Mouse (Mus musculus) CH12.LX (cell line): ENCODE measurements at regions not wholly inside any gene's neighbourhood (a gene's known extent, or its start where the extent isn't known, plus 50 kb on each side); places are given as distances from the start of the nearest gene placed in this dataset.

ENCODE experiments used
- DNase-seq: peaks from one replicate; pipeline ENCODE4 v3.0.0-alpha.2; 2013; ENCODE audit errors: extremely low read depth
- H3K27ac ChIP-seq: 2 replicates; pipeline ENCODE4 v1.5.1; 2012; ENCODE audit warnings: low read depth, mild to moderate bottlenecking, control low read depth, moderate library complexity; ENCODE audit not compliant: insufficient read depth
- H3K27me3 ChIP-seq: replicated peaks from 2 replicates; pipeline ENCODE3; 2012; ENCODE audit warnings: inconsistent platforms
- H3K36me3 ChIP-seq, 2 experiments: replicated peaks in 1 of 2; 2 replicates each; pipeline versions ENCODE3 to v1.6.1; 2012; ENCODE audit warnings: inconsistent platforms in 1 of 2, low read length in 1 of 2, mild to moderate bottlenecking in 1 of 2, mixed read lengths in 1 of 2, moderate library complexity in 1 of 2; ENCODE audit not compliant: control insufficient read depth in 1 of 2, insufficient read depth in 1 of 2
- H3K4me1 ChIP-seq, 2 experiments: 2 replicates each; pipeline ENCODE4 v1.6.1; 2012; ENCODE audit warnings: inconsistent platforms in 1 of 2, moderate library complexity in 1 of 2; ENCODE audit not compliant: insufficient read depth in 2 of 2, control insufficient read depth in 1 of 2
- H3K4me2 ChIP-seq: 2 replicates; pipeline ENCODE4 v1.6.1; 2012; ENCODE audit warnings: low read depth, mild to moderate bottlenecking, control low read depth; ENCODE audit not compliant: poor library complexity, insufficient read depth, severe bottlenecking
- H3K4me3 ChIP-seq, 3 experiments: fragments of 150-350 bp in 1 of 3; sonication (generic) in 1 of 3; replicated peaks in 1 of 3; 2 replicates each; pipeline versions ENCODE3 to v1.5.1; 2011 to 2012; ENCODE audit warnings: low read depth in 2 of 3, low read length in 2 of 3, mild to moderate bottlenecking in 2 of 3, moderate library complexity in 2 of 3, control low read depth in 1 of 3, improper control_type of control experiment in 1 of 3, inconsistent platforms in 1 of 3, mixed read lengths in 1 of 3; ENCODE audit not compliant: poor library complexity in 1 of 3
- H3K79me2 ChIP-seq: replicated peaks from 2 replicates; pipeline ENCODE4 v1.6.1; 2012; ENCODE audit warnings: mild to moderate bottlenecking, moderate library complexity; ENCODE audit not compliant: control insufficient read depth, poor library complexity, insufficient read depth, severe bottlenecking; ENCODE audit errors: extremely low read depth
- H3K9ac ChIP-seq: 2 replicates; pipeline ENCODE4 v1.6.1; 2012; ENCODE audit warnings: low read depth, mild to moderate bottlenecking, control low read depth, moderate library complexity; ENCODE audit not compliant: insufficient read depth
- H3K9me3 ChIP-seq: replicated peaks from 2 replicates; pipeline ENCODE3; 2012; ENCODE audit warnings: low read length, inconsistent platforms, mixed read lengths
- CHD1 ChIP-seq: IDR thresholded peaks from 2 replicates; pipeline ENCODE4 v1.6.1; 2012; ENCODE audit warnings: low read depth, low read length, improper control_type of control experiment, inconsistent platforms
- ELF1 ChIP-seq: IDR thresholded peaks from 2 replicates; pipeline ENCODE4 v1.6.1; 2014; ENCODE audit warnings: low read depth, mild to moderate bottlenecking, inconsistent platforms, low read length, improper control_type of control experiment
- GABPA ChIP-seq: IDR thresholded peaks from 2 replicates; pipeline ENCODE4 v1.6.1; 2012; ENCODE audit warnings: low read depth, low read length, improper control_type of control experiment, inconsistent platforms; ENCODE audit not compliant: insufficient replicate concordance
- HCFC1 ChIP-seq: IDR thresholded peaks from 2 replicates; pipeline ENCODE4 v1.6.1; 2012; ENCODE audit warnings: low read depth, mild to moderate bottlenecking, inconsistent platforms, low read length, improper control_type of control experiment
- JUN ChIP-seq: IDR thresholded peaks from 2 replicates; pipeline ENCODE4 v1.6.1; 2011; ENCODE audit warnings: low read depth, mild to moderate bottlenecking, low read length, improper control_type of control experiment, moderate library complexity; ENCODE audit not compliant: insufficient read depth
- KAT2A ChIP-seq: IDR thresholded peaks from 2 replicates; pipeline ENCODE4 v1.6.1; 2012; ENCODE audit warnings: low read length, improper control_type of control experiment, inconsistent platforms; ENCODE audit not compliant: insufficient replicate concordance
- MAX ChIP-seq: IDR thresholded peaks from 2 replicates; pipeline ENCODE4 v1.6.1; 2011; ENCODE audit warnings: low read length, improper control_type of control experiment
- MYC ChIP-seq: IDR thresholded peaks from 2 replicates; pipeline ENCODE4 v1.6.1; 2011; ENCODE audit warnings: low read depth, mild to moderate bottlenecking, improper control_type of control experiment, low read length
- NELFE ChIP-seq: IDR thresholded peaks from 2 replicates; pipeline ENCODE4 v1.6.1; 2011; ENCODE audit warnings: low read depth, low read length, improper control_type of control experiment
- POLR2A ChIP-seq: IDR thresholded peaks from 2 replicates; pipeline ENCODE4 v1.6.1; 2011; ENCODE audit warnings: low read depth, mild to moderate bottlenecking, improper control_type of control experiment, low read length
- POLR2AphosphoS2 ChIP-seq: IDR thresholded peaks from 2 replicates; pipeline ENCODE4 v1.6.1; 2011; ENCODE audit warnings: low read depth, low read length, improper control_type of control experiment
- SMC3 ChIP-seq: IDR thresholded peaks from 2 replicates; pipeline ENCODE4 v1.6.1; 2011; ENCODE audit warnings: low read depth, low read length, improper control_type of control experiment
- UBTF ChIP-seq: IDR thresholded peaks from 2 replicates; pipeline ENCODE4 v1.6.1; 2012; ENCODE audit warnings: low read depth, mild to moderate bottlenecking, inconsistent platforms, low read length, improper control_type of control experiment, moderate library complexity
- USF1 ChIP-seq: IDR thresholded peaks from 2 replicates; pipeline ENCODE4 v1.6.1; 2014; ENCODE audit warnings: low read depth, mild to moderate bottlenecking, inconsistent platforms, low read length, improper control_type of control experiment
- USF2 ChIP-seq: conservative IDR thresholded peaks from 2 replicates; pipeline ENCODE4 v1.6.1; 2011; ENCODE audit warnings: low read depth, low read length, improper control_type of control experiment
- ZMIZ1 ChIP-seq: IDR thresholded peaks from 2 replicates; pipeline ENCODE4 v1.6.1; 2012; ENCODE audit warnings: low read depth, mild to moderate bottlenecking, inconsistent platforms, low read length, improper control_type of control experiment
- ZNF384 ChIP-seq: IDR thresholded peaks from 2 replicates; pipeline ENCODE4 v1.6.1; 2012; ENCODE audit warnings: low read depth, low read length, improper control_type of control experiment, inconsistent platforms
- dilution Hi-C: fragments of 300-500 bp; cut with MboI; formaldehyde crosslinking; loops from 2 replicates; pipeline ENCODE4 v1.14.3; 2020; ENCODE audit warnings: low sequenced_read_pairs; ENCODE audit not compliant: extremely low pct_unique_long_range_greater_than_20kb, extremely low pct_ligation_motif_present
- in situ Hi-C: fragments of 300-500 bp; cut with MboI; formaldehyde crosslinking; loops from 3 replicates; pipeline ENCODE4 v1.14.3; 2019; ENCODE audit warnings: low sequenced_read_pairs, low pct_ligation_motif_present, low pct_unique_long_range_greater_than_20kb, mixed read lengths

DNA sequence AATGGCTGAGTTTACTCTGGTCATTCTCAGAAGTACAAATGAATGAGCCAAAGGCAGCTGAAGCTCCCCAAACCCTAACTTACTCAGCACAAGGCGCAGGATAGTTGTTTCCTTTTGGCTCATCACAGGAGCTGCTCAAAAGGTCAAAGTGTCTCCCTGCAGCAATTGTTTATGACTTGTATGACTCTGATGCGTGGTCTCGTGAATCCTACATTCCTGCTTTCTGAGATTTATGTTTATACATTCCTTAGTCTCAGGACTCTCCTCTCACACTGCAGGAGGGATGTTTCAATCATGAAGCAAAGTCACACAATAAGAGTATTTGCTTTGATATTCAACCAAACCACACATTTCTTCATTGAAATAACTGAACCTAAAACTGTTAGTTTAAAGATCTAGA, 209.9 kb upstream of the Cdh18 start:
- DNase-seq: no peak
- peaks cover 47% of the 10 kb centered on the region for H3K9me3 ChIP-seq
- H3K4me3 ChIP-seq: no peak overlapping the region
- dilution Hi-C loops: no loop called here
- no peak overlapping the region for H3K4me2 ChIP-seq
- no peaks in the 10 kb centered on the region for H3K27me3 ChIP-seq
- H3K36me3 ChIP-seq: no peaks in the 10 kb centered on the region
- H3K4me1 ChIP-seq: no peaks in the 10 kb centered on the region
- no peaks in the 10 kb centered on the region for H3K79me2 ChIP-seq
- no peak overlapping the region for H3K27ac ChIP-seq
- H3K9ac ChIP-seq: no peak overlapping the region
- no peak for TF ChIP-seq ZNF384
- TF ChIP-seq, all 38 proteins: peak for 0
- in situ Hi-C loops: no loop called here

DNA sequence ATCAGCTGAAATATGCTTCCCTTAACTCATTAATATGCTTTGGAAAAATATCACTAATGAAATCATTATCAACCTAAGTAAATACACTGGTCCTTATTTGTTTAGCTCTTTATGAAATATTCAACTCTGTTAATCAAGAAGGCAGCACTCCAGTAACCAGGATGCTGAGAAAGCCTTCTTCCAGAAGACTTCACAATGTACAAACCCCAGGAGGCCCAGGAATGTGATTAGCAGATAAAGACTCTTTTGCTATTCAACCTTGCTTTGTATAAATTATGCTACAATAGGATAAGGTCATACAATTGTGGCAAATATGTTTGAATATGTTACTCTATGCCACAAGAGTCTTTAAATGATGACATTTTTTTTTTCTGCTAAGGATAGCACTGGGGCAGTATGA, 204.5 kb upstream of the Cdh18 start:
- Histone ChIP-seq H3K4me3 (no peak overlapping the region), H3K9me3 (peaks cover 27% of the 10 kb centered on the region), H3K79me2 (no peaks in the 10 kb centered on the region), H3K9ac (no peak overlapping the region), H3K4me1 (no peaks in the 10 kb centered on the region), H3K27ac (no peak overlapping the region), H3K4me2 (no peak overlapping the region), H3K36me3 (no peaks in the 10 kb centered on the region), H3K27me3 (no peaks in the 10 kb centered on the region)
- dilution Hi-C loops: no loop called here
- no peak for TF ChIP-seq NELFE
- DNase-seq: no peak
- in situ Hi-C loops: no loop called here

DNA sequence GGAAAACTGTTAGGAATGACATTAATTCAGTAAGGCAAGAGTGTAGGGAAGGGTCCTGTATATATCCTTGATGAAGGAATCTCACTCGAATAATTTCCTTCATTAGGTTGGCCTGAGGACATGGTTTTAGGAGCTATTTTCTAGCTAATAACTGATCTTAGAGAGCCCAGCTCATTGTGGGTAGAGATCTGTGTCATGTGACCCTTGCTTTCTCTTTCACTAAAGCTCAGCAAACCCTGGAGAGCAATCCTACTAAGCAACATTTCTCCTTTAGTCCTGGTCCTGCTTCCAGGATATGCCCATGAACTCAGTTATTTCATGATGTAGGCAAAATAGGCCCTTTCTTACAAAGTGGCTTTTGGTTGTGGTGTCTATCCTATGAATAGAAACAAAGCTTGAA, 197.3 kb upstream of the Cdh18 start:
- H3K4me3 ChIP-seq: no peak overlapping the region
- H3K79me2 ChIP-seq: no peaks in the 10 kb centered on the region
- H3K4me2 ChIP-seq: no peak overlapping the region
- TF ChIP-seq POLR2AphosphoS2 (no peak), CHD1 (no peak), GABPA (no peak), JUN (no peak), USF1 (no peak), HCFC1 (no peak), ZMIZ1 (no peak), POLR2A (no peak), SMC3 (no peak), MAX (no peak), UBTF (no peak), KAT2A (no peak), MYC (no peak), NELFE (no peak), ELF1 (no peak), USF2 (no peak)
- H3K9ac ChIP-seq: no peak overlapping the region
- no peak overlapping the region for H3K27ac ChIP-seq
- dilution Hi-C loops (no loop called here), in situ Hi-C loops (no loop called here)
- no peak for DNase-seq
- H3K4me1 ChIP-seq: no peaks in the 10 kb centered on the region
- no peaks in the 10 kb centered on the region for H3K27me3 ChIP-seq
- H3K9me3 ChIP-seq: peaks cover 32% of the 10 kb centered on the region
- no peaks in the 10 kb centered on the region for H3K36me3 ChIP-seq
